Mouse (Mus musculus): ENCODE results near the gene Wwc1.
"Not testable (repeated sequence)": the region's sequence is repeated elsewhere in the genome, so short reads cannot be mapped to it uniquely, and the experiment has no call there.

Gene Wwc1

GRCm38 (mm10) chr11:35878559-35878897 is 101.8 kb downstream of the Wwc1 start:
- DNase-seq (ENCODE audit: low read depth): no peak

- peak; percentile 19 for DNase-seq (ENCODE audit: low read depth)
Observed at GRCm38 (mm10) chr11:35877651-35878558, 102.4 kb downstream of the Wwc1 start.

GRCm38 (mm10) chr11:35873624-35874244 is 106.6 kb downstream of the Wwc1 start:
- no peak for DNase-seq (ENCODE audit: low read depth)

- DNase-seq (ENCODE audit: low read depth): no peak
Observed at GRCm38 (mm10) chr11:35870961-35871360, 109.4 kb downstream of the Wwc1 start.

GRCm38 (mm10) chr11:35866140-35866539 is 114.2 kb downstream of the Wwc1 start:
- DNase-seq (ENCODE audit: low read depth): no peak

GRCm38 (mm10) chr11:35864981-35865604 is 115.2 kb downstream of the Wwc1 start:
- DNase-seq (ENCODE audit: low read depth): no peak

- DNase-seq (ENCODE audit: low read depth): no peak
Observed at GRCm38 (mm10) chr11:35863653-35864052, 116.7 kb downstream of the Wwc1 start.

- DNase-seq (ENCODE audit: low read depth): no peak
Observed at GRCm38 (mm10) chr11:35857395-35858067, 122.8 kb downstream of the Wwc1 start.

GRCm38 (mm10) chr11:35856359-35857040 is 123.8 kb downstream of the Wwc1 start:
- DNase-seq (ENCODE audit: low read depth): no peak

- DNase-seq (ENCODE audit: low read depth): no peak
Observed at GRCm38 (mm10) chr11:35855567-35855966, 124.8 kb downstream of the Wwc1 start.

- no peak for DNase-seq (ENCODE audit: low read depth)
Observed at GRCm38 (mm10) chr11:35854941-35855340, 125.4 kb downstream of the Wwc1 start.

GRCm38 (mm10) chr11:35853651-35854050 is 126.7 kb downstream of the Wwc1 start:
- DNase-seq (ENCODE audit: low read depth): no peak

GRCm38 (mm10) chr11:35852731-35853130 is 127.6 kb downstream of the Wwc1 start:
- peak; percentile 82 for DNase-seq (ENCODE audit: low read depth)

- DNase-seq (ENCODE audit: low read depth): no peak
Observed at GRCm38 (mm10) chr11:35844299-35844698, 136.0 kb downstream of the Wwc1 start.

- DNase-seq (ENCODE audit: low read depth): peak; percentile 58
Observed at GRCm38 (mm10) chr11:35842560-35842959, 137.8 kb downstream of the Wwc1 start.

- DNase-seq (ENCODE audit: low read depth): no peak
Observed at GRCm38 (mm10) chr11:35841738-35842325, 138.5 kb downstream of the Wwc1 start.

- not testable (repeated sequence) for DNase-seq (ENCODE audit: low read depth)
Observed at GRCm38 (mm10) chr11:35840806-35841205, 139.5 kb downstream of the Wwc1 start.

- DNase-seq (ENCODE audit: low read depth): peak; percentile 54
Observed at GRCm38 (mm10) chr11:35840282-35840681, 140.0 kb downstream of the Wwc1 start.

GRCm38 (mm10) chr11:35838345-35839338 is 141.7 kb downstream of the Wwc1 start:
- peak; percentile 95 for DNase-seq (ENCODE audit: low read depth)

Measured in 416B (cell line).